Mouse (Mus musculus) MEL (cell line): Measurements from ENCODE around the gene Akp3. TPM values are rescaled to one million over a fixed set of nuclear protein-coding genes. Genes with fewer than 3 reads are reported as not detected.

Experiments
- DNase-seq: peaks from one replicate; pipeline ENCODE4 v3.0.0; 2011; ENCODE audit warnings: low read depth, low spot score
- H3K27ac ChIP-seq: 2 replicates; pipeline ENCODE4 v1.5.1; 2012; ENCODE audit warnings: low read depth, mild to moderate bottlenecking, control low read depth, low read length, moderate library complexity; ENCODE audit not compliant: control insufficient read depth
- H3K27me3 ChIP-seq, 2 experiments: fragments of 150-350 bp in 1 of 2; sonication (generic) in 1 of 2; 2 replicates each; pipeline ENCODE4 v1.6.1; 2012; ENCODE audit warnings: low read length in 2 of 2, mild to moderate bottlenecking in 2 of 2, improper control_type of control experiment in 1 of 2, moderate library complexity in 1 of 2; ENCODE audit not compliant: insufficient read depth in 2 of 2, control insufficient read depth in 1 of 2
- H3K36me3 ChIP-seq, 2 experiments: 2 replicates each; pipeline ENCODE4 v1.6.1; 2012 to 2014; ENCODE audit warnings: low read length in 2 of 2, improper control_type of control experiment in 1 of 2, inconsistent platforms in 1 of 2, mild to moderate bottlenecking in 1 of 2; ENCODE audit not compliant: insufficient read depth in 2 of 2, control insufficient read depth in 1 of 2
- H3K4me1 ChIP-seq, 2 experiments: fragments of 150-350 bp in 1 of 2; sonication (generic) in 1 of 2; 2 replicates each; pipeline ENCODE4 v1.6.1; 2012; ENCODE audit warnings: low read length in 2 of 2, improper control_type of control experiment in 1 of 2, mild to moderate bottlenecking in 1 of 2; ENCODE audit not compliant: insufficient read depth in 2 of 2, control insufficient read depth in 1 of 2
- H3K4me3 ChIP-seq, 2 experiments: fragments of 150-350 bp in 1 of 2; sonication (generic) in 1 of 2; 2 replicates each; pipeline ENCODE4 v1.5.1; 2012; ENCODE audit warnings: low read depth in 2 of 2, low read length in 2 of 2, mild to moderate bottlenecking in 2 of 2, moderate library complexity in 2 of 2, control low read depth in 1 of 2, improper control_type of control experiment in 1 of 2; ENCODE audit not compliant: control insufficient read depth in 1 of 2, insufficient read depth in 1 of 2
- H3K79me2 ChIP-seq: 2 replicates; pipeline ENCODE4 v1.6.1; 2012; ENCODE audit warnings: mild to moderate bottlenecking, low read length, moderate library complexity; ENCODE audit not compliant: control insufficient read depth, poor library complexity, insufficient read depth
- H3K9ac ChIP-seq: 2 replicates; pipeline ENCODE4 v1.6.1; 2012; ENCODE audit warnings: low read depth, mild to moderate bottlenecking, control low read depth, low read length, moderate library complexity; ENCODE audit not compliant: control insufficient read depth, poor library complexity, severe bottlenecking
- H3K9me3 ChIP-seq: fragments of 150-350 bp; sonication (generic); replicated peaks from 2 replicates; pipeline ENCODE4 v1.6.1; 2012; ENCODE audit warnings: mild to moderate bottlenecking, low read length, improper control_type of control experiment, moderate library complexity; ENCODE audit not compliant: insufficient read depth
- BHLHE40 ChIP-seq: IDR thresholded peaks from 2 replicates; pipeline ENCODE4 v1.6.1; 2012; ENCODE audit warnings: low read depth, mild to moderate bottlenecking, inconsistent platforms, low read length, improper control_type of control experiment, borderline replicate concordance
- CHD1 ChIP-seq: IDR thresholded peaks from 2 replicates; pipeline ENCODE4 v1.6.1; 2012; ENCODE audit warnings: low read depth, mild to moderate bottlenecking, inconsistent platforms, low read length, improper control_type of control experiment
- CHD2 ChIP-seq: IDR thresholded peaks from 2 replicates; pipeline ENCODE4 v1.6.1; 2011; ENCODE audit warnings: low read length, improper control_type of control experiment
- CTCF ChIP-seq, 3 experiments: IDR thresholded peaks in 2 of 3; conservative IDR thresholded peaks in 1 of 3; 2 replicates each; pipeline ENCODE4 v1.5.1; 2011 to 2012; ENCODE audit warnings: low read length in 3 of 3, low read depth in 2 of 3, mild to moderate bottlenecking in 2 of 3, improper control_type of control experiment in 1 of 3, inconsistent platforms in 1 of 3, mixed read lengths in 1 of 3, moderate library complexity in 1 of 3; ENCODE audit not compliant: control insufficient read depth in 1 of 3, insufficient read depth in 1 of 3, poor library complexity in 1 of 3, severe bottlenecking in 1 of 3
- E2F4 ChIP-seq: IDR thresholded peaks from 2 replicates; pipeline ENCODE4 v1.6.1; 2011; ENCODE audit warnings: low read depth, low read length, improper control_type of control experiment, borderline replicate concordance
- ELF1 ChIP-seq: IDR thresholded peaks from 2 replicates; pipeline ENCODE4 v1.6.1; 2014; ENCODE audit warnings: low read depth, mild to moderate bottlenecking, inconsistent platforms, low read length, improper control_type of control experiment, moderate library complexity
- EP300 ChIP-seq, 2 experiments: IDR thresholded peaks; 2 replicates each; pipeline ENCODE4 v1.6.1; 2011; ENCODE audit warnings: improper control_type of control experiment in 2 of 2, low read length in 2 of 2, low read depth in 1 of 2, mild to moderate bottlenecking in 1 of 2
- GABPA ChIP-seq: IDR thresholded peaks from 2 replicates; pipeline ENCODE4 v1.6.1; 2012; ENCODE audit warnings: low read depth, mild to moderate bottlenecking, inconsistent platforms, low read length, improper control_type of control experiment, moderate library complexity
- GATA1 ChIP-seq: IDR thresholded peaks from 2 replicates; pipeline ENCODE4 v1.6.1; 2011; ENCODE audit warnings: low read depth, low read length, improper control_type of control experiment
- HCFC1 ChIP-seq: IDR thresholded peaks from 2 replicates; pipeline ENCODE4 v1.6.1; 2012; ENCODE audit warnings: low read depth, mild to moderate bottlenecking, inconsistent platforms, low read length, improper control_type of control experiment, moderate library complexity
- JUND ChIP-seq: IDR thresholded peaks from 2 replicates; pipeline ENCODE4 v1.6.1; 2011; ENCODE audit warnings: low read depth, mild to moderate bottlenecking, improper control_type of control experiment, low read length
- KAT2A ChIP-seq: conservative IDR thresholded peaks from 2 replicates; pipeline ENCODE4 v1.6.1; 2012; ENCODE audit warnings: low read depth, low read length, improper control_type of control experiment, inconsistent platforms
- MAFK ChIP-seq: IDR thresholded peaks from 2 replicates; pipeline ENCODE4 v1.6.1; 2011; ENCODE audit warnings: low read depth, mild to moderate bottlenecking, low read length, improper control_type of control experiment, borderline replicate concordance
- MAX ChIP-seq: IDR thresholded peaks from 2 replicates; pipeline ENCODE4 v1.6.1; 2011; ENCODE audit warnings: low read length, improper control_type of control experiment
- MAZ ChIP-seq: IDR thresholded peaks from 2 replicates; pipeline ENCODE4 v1.6.1; 2012; ENCODE audit warnings: low read depth, mild to moderate bottlenecking, inconsistent platforms, low read length, improper control_type of control experiment
- MXI1 ChIP-seq: IDR thresholded peaks from 2 replicates; pipeline ENCODE4 v1.6.1; 2011; ENCODE audit warnings: mild to moderate bottlenecking, low read depth, low read length, improper control_type of control experiment
- MYB ChIP-seq: IDR thresholded peaks from 2 replicates; pipeline ENCODE4 v1.6.1; 2011; ENCODE audit warnings: mild to moderate bottlenecking, low read depth, low read length, improper control_type of control experiment
- MYC ChIP-seq: IDR thresholded peaks from 2 replicates; pipeline ENCODE4 v1.6.1; 2011; ENCODE audit warnings: low read depth, mild to moderate bottlenecking, low read length, improper control_type of control experiment, moderate library complexity
- NELFE ChIP-seq: IDR thresholded peaks from 2 replicates; pipeline ENCODE4 v1.6.1; 2011; ENCODE audit warnings: low read depth, low read length, improper control_type of control experiment
- POLR2AphosphoS5 ChIP-seq: IDR thresholded peaks from 2 replicates; pipeline ENCODE4 v1.6.1; 2012; ENCODE audit warnings: low read depth, borderline replicate concordance, mild to moderate bottlenecking, inconsistent platforms, low read length, moderate library complexity, mixed read lengths
- RAD21 ChIP-seq: IDR thresholded peaks from 2 replicates; pipeline ENCODE4 v1.6.1; 2011; ENCODE audit warnings: mild to moderate bottlenecking, low read depth, low read length, improper control_type of control experiment
- SIN3A ChIP-seq: IDR thresholded peaks from 2 replicates; pipeline ENCODE4 v1.6.1; 2012; ENCODE audit warnings: low read length, improper control_type of control experiment, inconsistent platforms
- SMC3 ChIP-seq: IDR thresholded peaks from 2 replicates; pipeline ENCODE4 v1.6.1; 2011; ENCODE audit warnings: low read depth, low read length, improper control_type of control experiment
- TBP ChIP-seq: IDR thresholded peaks from 2 replicates; pipeline ENCODE4 v1.8.0; 2011; ENCODE audit warnings: low read depth, low read length, improper control_type of control experiment
- UBTF ChIP-seq: IDR thresholded peaks from 2 replicates; pipeline ENCODE4 v1.6.1; 2012; ENCODE audit warnings: low read depth, mild to moderate bottlenecking, inconsistent platforms, low read length, improper control_type of control experiment, moderate library complexity, borderline replicate concordance; ENCODE audit not compliant: insufficient read depth
- ZC3H11A ChIP-seq: IDR thresholded peaks from 2 replicates; pipeline ENCODE4 v1.6.1; 2012; ENCODE audit warnings: low read depth, mild to moderate bottlenecking, inconsistent platforms, low read length, improper control_type of control experiment
- ZKSCAN1 ChIP-seq: IDR thresholded peaks from 2 replicates; pipeline ENCODE4 v1.6.1; 2012; ENCODE audit warnings: low read depth, mild to moderate bottlenecking, inconsistent platforms, low read length, improper control_type of control experiment, moderate library complexity
- ZMIZ1 ChIP-seq: IDR thresholded peaks from 2 replicates; pipeline ENCODE4 v1.6.1; 2012; ENCODE audit warnings: low read depth, mild to moderate bottlenecking, inconsistent platforms, low read length, improper control_type of control experiment, moderate library complexity
- ZNF384 ChIP-seq: IDR thresholded peaks from 2 replicates; pipeline ENCODE4 v1.6.1; 2012; ENCODE audit warnings: low read depth, mild to moderate bottlenecking, inconsistent platforms, low read length, improper control_type of control experiment
- polyA plus RNA-seq, 2 experiments: library from polyadenylated mRNA; stranded (reverse) in 1 of 2; unstranded in 1 of 2; fragments of >175 nt in 1 of 2; fragments of >200 nt in 1 of 2; gene quantifications; 2 replicates each; pipeline versions ENCODE4 v1.2.1 to v1.2.4; 2012; ENCODE audit warnings: low replicate concordance in 2 of 2, low read depth in 1 of 2; ENCODE audit not compliant: insufficient read length in 2 of 2, insufficient read depth in 1 of 2, missing spikeins in 1 of 2
- total RNA-seq: library from RNA; depleted of rRNA; stranded (reverse); fragments of 300-350 nt; gene quantifications from 2 replicates; pipeline ENCODE4 v1.2.3, GENCODE M21; 2012

The Akp3 gene
- total and polyA plus RNA-seq, 3 experiments: 0.04 TPM; not detected in 2

DNA sequence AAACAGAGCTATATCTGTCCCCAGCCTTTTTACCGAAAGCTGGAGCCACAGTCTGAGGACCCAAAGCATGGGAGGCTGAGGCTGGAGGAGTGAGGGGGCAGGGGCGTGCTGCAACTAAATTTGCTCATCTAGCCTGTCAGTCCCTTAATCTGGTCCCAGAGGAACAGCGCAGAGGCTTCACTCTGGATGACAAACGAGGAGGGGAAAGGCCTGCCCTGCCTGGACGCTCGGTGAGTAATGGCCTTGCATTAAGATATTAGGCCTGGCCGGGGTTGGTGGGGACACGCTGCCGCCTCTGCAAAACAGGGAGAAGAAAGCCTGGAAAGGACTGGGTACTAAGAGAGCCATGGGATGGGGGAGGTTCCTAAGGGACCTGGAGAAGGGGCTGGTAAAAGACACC, 47.5 kb downstream of the Akp3 start:
- peaks cover 0 to 2% of the 10 kb centered on the region in 2 experiments; a peak in 1 of 4 replicates for H3K27me3 ChIP-seq
- peaks cover 0 to 4% of the 10 kb centered on the region in 2 experiments; a peak in 1 of 4 replicates for H3K4me1 ChIP-seq

GRCm38 (mm10) chr1:87174006-87174955, 49.5 kb downstream of the Akp3 start:
- H3K9ac ChIP-seq: peak overlapping the region; percentile 33; the same call in 1 of the 2 replicates
- peak; percentile 81 for DNase-seq
- H3K79me2 ChIP-seq: no peaks in the 10 kb centered on the region
- peak overlapping the region; percentile 25 to 26; a peak in 2 of 4 replicates for H3K4me3 ChIP-seq
- peaks cover 0 to 4% of the 10 kb centered on the region in 2 experiments; a peak in 1 of 4 replicates for H3K4me1 ChIP-seq
- no peaks in the 10 kb centered on the region for H3K27me3 ChIP-seq
- H3K36me3 ChIP-seq: peaks cover 0 to 5% of the 10 kb centered on the region in 2 experiments; a peak in 2 of 4 replicates
- H3K27ac ChIP-seq: no peak overlapping the region
- H3K9me3 ChIP-seq: no peaks in the 10 kb centered on the region
- no peak for TF ChIP-seq HCFC1
- no peak for TF ChIP-seq MAZ
- no peak for TF ChIP-seq ELF1
- TF ChIP-seq GABPA: no peak
- TF ChIP-seq GATA1: no peak
- TF ChIP-seq ZKSCAN1: no peak
- TF ChIP-seq JUND: no peak
- no peak for TF ChIP-seq SIN3A
- peak; percentile 87 for TF ChIP-seq SMC3
- TF ChIP-seq CTCF (IDR thresholded peaks at IDR 0.05 in 2 of 3, conservative IDR thresholded peaks at IDR 0.05 in 1 of 3; ENCODE audit: control insufficient read depth in 1 of 3, insufficient read depth in 1 of 3, low read depth in 2 of 3, low read length in 3 of 3, poor library complexity in 1 of 3, severe bottlenecking in 1 of 3): peak; percentile 75 to 95 (median 92)
- TF ChIP-seq CHD1: no peak
- TF ChIP-seq KAT2A: no peak
- no peak for TF ChIP-seq TBP
- no peak for TF ChIP-seq UBTF
- TF ChIP-seq ZMIZ1: no peak
- TF ChIP-seq ZNF384: no peak
- no peak for TF ChIP-seq BHLHE40
- TF ChIP-seq CHD2: no peak
- peak; percentile 90 for TF ChIP-seq RAD21
- TF ChIP-seq NELFE: 0 out of 2 replicates have a peak, but pooled peaks have one; percentile 21
- TF ChIP-seq MYB: no peak
- TF ChIP-seq MAFK: no peak
- no peak for TF ChIP-seq MXI1
- TF ChIP-seq POLR2AphosphoS5: no peak
- TF ChIP-seq MAX: no peak

More for the DNA sequence above, 47.5 kb downstream of the Akp3 start:
- H3K79me2 ChIP-seq: no peaks in the 10 kb centered on the region
- peaks cover 0 to 5% of the 10 kb centered on the region in 2 experiments; a peak in 2 of 4 replicates for H3K36me3 ChIP-seq
- TF ChIP-seq ZC3H11A (no peak), CHD1 (no peak), ELF1 (no peak), RAD21 (no peak), MYC (no peak), E2F4 (no peak), ZKSCAN1 (no peak), GATA1 (no peak), KAT2A (no peak), MYB (no peak), TBP (no peak), SIN3A (no peak), ZMIZ1 (no peak), MAFK (no peak), EP300 (IDR thresholded peaks at IDR 0.05; ENCODE audit: low read depth in 1 of 2, low read length in 2 of 2) (no peak), GABPA (no peak)
- H3K9me3 ChIP-seq: no peaks in the 10 kb centered on the region
- no peak for DNase-seq
- H3K9ac ChIP-seq: no peak overlapping the region
- no peak overlapping the region for H3K4me3 ChIP-seq
- no peak overlapping the region for H3K27ac ChIP-seq
